Mouse (Mus musculus) adrenal gland (tissue): ENCODE measurements at regions not wholly inside any gene's neighbourhood (a gene's known extent, or its start where the extent isn't known, plus 50 kb on each side); places are given as distances from the start of the nearest gene placed in this dataset.
"Not testable (repeated sequence)": the region's sequence is repeated elsewhere in the genome, so short reads cannot be mapped to it uniquely, and the experiment has no call there.

ENCODE experiments used
- intact Hi-C: fragments of 180-260 bp; cut with DNase I; formaldehyde crosslinking; loops from one replicate; pipeline ENCODE4 v1.15.1; 2025

- intact Hi-C loops: not testable (repeated sequence)
Observed at GRCm38 (mm10) chr7:96061599-96061998, 109.4 kb upstream of the Tenm4 start.

GRCm38 (mm10) chr7:96078511-96078910, 92.5 kb upstream of the Tenm4 start:
- intact Hi-C loops: no loop called here

- intact Hi-C loops: no loop called here
Observed at GRCm38 (mm10) chr7:96081676-96082075, 89.4 kb upstream of the Tenm4 start.

GRCm38 (mm10) chr7:96095185-96095584, 75.9 kb upstream of the Tenm4 start:
- intact Hi-C loops: no loop called here

- intact Hi-C loops: no loop called here
Observed at GRCm38 (mm10) chr7:96095752-96096151, 75.3 kb upstream of the Tenm4 start.

- intact Hi-C loops: no loop called here
Observed at GRCm38 (mm10) chr7:96098686-96099376, 72.2 kb upstream of the Tenm4 start.

GRCm38 (mm10) chr7:96102727-96103126, 68.3 kb upstream of the Tenm4 start:
- intact Hi-C loops: no loop called here

GRCm38 (mm10) chr7:96108768-96109167, 62.3 kb upstream of the Tenm4 start:
- intact Hi-C loops: no loop called here

- intact Hi-C loops: no loop called here
Observed at GRCm38 (mm10) chr7:96120142-96120541, 50.9 kb upstream of the Tenm4 start.
